Mouse (Mus musculus): Measurements from ENCODE around the gene Ddx27. TPM values are rescaled to one million over a fixed set of nuclear protein-coding genes. Genes with fewer than 3 reads are reported as not detected.
A peak's percentile ranks its signal among the peaks of the same experiment; 100 is the strongest.

Gene Ddx27
- polyA plus RNA-seq, 1 experiment, result 33.5 TPM

DNA sequence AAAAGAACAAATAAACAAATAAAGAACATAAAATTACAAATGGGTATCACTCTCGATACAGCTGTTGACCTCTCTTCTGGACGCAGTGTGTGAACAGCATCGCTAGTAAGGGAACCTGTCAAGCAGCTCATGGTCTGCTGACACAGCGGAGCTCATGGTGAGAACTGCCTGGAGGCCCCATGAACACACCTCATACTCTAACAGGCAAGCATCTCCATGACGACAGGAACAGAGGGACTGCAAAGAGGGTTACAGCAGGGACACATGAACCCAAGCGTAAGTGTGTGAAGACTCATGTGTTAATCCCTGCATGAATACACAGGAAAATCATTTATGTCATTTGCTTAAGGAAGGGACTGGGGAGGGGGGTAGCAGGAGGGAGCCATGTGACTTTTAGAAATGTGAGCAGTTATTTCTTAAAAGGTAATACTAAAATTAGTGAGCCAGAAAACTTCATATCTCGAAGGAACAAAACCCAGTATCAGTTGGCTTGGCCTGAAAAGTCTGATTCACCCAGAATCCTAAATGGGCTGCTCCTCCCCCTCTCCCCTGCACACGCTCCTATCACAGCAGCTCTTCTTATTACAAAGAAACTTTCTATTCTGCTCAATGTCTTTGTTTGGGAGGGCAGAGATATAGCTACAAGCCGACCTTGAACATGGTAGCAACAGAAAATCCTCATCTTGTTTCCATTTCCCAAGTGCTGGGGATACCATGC, 38.3 kb downstream of the Ddx27 start:
- H3K27me3 ChIP-seq (ENCODE audit: control insufficient read depth, insufficient read depth, low read length), result no peaks in the 10 kb centered on the region
- TF ChIP-seq POLR2A (IDR thresholded peaks at IDR 0.05; ENCODE audit: borderline replicate concordance, insufficient read depth, low read length) (no peak), CTCF (IDR thresholded peaks at IDR 0.05; ENCODE audit: borderline replicate concordance, insufficient read depth, low read depth, low read length) (no peak)
- no peak overlapping the region for H3K4me3 ChIP-seq (replicated peaks; ENCODE audit: insufficient read depth, low read depth, low read length)
- no peak for DNase-seq
- WGBS, result 54% methylated on average over 9 of the region's 9 CpGs
- peak overlapping the region; percentile 35; the same call in 1 of the 2 replicates for H3K27ac ChIP-seq (ENCODE audit: insufficient read depth, low read length)
- H3K4me1 ChIP-seq (ENCODE audit: control insufficient read depth, insufficient read depth, low read length), result peaks cover 9% of the 10 kb centered on the region

DNA sequence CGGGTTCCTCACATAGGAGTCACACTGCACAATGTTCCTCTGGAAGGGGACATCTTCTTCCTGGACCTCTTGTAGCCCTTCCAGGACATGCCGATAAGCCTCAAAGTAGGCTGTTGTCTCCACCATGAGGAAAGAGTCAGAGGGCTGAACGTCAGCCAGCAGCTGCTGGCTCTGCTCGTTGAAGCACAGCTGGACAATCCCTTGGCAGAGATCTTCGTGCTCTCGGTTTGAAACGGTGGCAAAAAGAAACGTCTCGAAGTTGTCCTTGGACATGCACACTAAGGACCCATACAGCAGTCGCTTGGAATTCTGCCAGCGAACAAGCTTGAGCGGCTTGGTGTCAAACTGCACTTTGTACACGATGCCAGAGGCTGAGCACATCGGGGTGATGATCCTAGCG, 40.4 kb downstream of the Ddx27 start:
- Histone ChIP-seq H3K27ac (ENCODE audit: insufficient read depth, low read length) (no peak overlapping the region), H3K27me3 (ENCODE audit: control insufficient read depth, insufficient read depth, low read length) (no peaks in the 10 kb centered on the region), H3K4me3 (replicated peaks; ENCODE audit: insufficient read depth, low read depth, low read length) (no peak overlapping the region), H3K4me1 (ENCODE audit: control insufficient read depth, insufficient read depth, low read length) (peaks cover 14% of the 10 kb centered on the region)
- WGBS, result 18% methylated on average over 15 of the region's 15 CpGs
- TF ChIP-seq CTCF (IDR thresholded peaks at IDR 0.05; ENCODE audit: borderline replicate concordance, insufficient read depth, low read depth, low read length), result no peak
- no peak for TF ChIP-seq POLR2A (IDR thresholded peaks at IDR 0.05; ENCODE audit: borderline replicate concordance, insufficient read depth, low read length)
- no peak for DNase-seq

DNA sequence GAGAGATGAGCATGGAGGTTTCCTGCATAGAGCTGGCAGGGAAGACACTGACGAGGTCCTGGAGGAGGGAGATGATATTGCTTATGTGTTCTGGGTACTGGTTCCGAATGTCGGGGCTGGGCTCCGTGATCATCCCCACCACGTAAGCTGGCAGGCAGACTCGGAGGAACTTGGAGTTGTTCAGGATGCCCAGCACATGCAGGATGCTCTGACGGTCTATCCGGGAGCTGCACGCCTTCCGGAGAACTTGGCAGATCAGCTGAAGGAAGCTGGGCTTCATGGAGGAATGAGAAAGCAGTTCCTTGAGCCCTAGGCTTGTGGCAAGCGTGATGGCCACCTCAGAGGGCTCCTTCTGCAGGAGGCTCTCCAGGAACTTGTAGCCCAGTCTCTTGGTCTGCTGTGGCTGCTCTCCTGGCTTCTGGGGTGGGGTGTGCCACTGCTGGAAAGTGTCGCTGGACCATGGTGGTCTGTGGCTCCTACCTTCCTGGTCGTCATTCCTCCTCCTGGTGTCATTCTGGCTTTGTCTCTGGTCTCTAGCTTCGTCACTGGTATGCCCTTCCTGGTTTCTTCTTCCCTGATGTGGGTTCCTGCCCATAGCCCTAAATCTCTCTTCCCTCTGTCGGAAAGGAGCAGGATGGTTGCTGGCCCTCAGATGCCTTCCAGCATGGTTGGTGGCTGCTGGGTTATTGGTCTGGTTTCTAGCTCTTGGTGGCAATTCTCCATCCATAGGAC, 41.4 kb downstream of the Ddx27 start:
- no peak for DNase-seq
- 95% methylated on average over 15 of the region's 15 CpGs for WGBS

DNA sequence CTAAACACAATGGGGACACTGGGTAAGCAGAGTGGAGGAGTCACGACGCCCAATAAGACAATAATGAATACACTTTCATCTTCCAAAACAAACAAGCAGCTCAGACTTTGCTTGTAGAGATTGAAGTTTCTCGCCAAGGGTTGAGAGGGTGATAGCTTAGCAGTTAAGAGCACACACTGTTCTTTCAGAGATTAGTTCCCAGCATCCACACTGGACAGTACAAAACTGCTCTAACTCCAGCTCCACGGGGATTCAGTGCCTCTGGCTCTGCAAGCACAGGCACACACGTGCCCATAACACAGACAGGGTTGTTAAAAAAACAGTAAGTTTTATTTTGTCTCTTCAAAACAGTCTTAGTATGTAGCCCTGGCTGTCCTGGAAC, 41.9 kb downstream of the Ddx27 start:
- 85% methylated on average over 5 of the region's 5 CpGs for WGBS
- H3K4me3 ChIP-seq (replicated peaks; ENCODE audit: insufficient read depth, low read depth, low read length), result no peak overlapping the region
- TF ChIP-seq POLR2A (IDR thresholded peaks at IDR 0.05; ENCODE audit: borderline replicate concordance, insufficient read depth, low read length) (no peak), CTCF (IDR thresholded peaks at IDR 0.05; ENCODE audit: borderline replicate concordance, insufficient read depth, low read depth, low read length) (no peak)
- H3K27ac ChIP-seq (ENCODE audit: insufficient read depth, low read length), result no peak overlapping the region
- peaks cover 23% of the 10 kb centered on the region for H3K4me1 ChIP-seq (ENCODE audit: control insufficient read depth, insufficient read depth, low read length)
- no peak for DNase-seq
- H3K27me3 ChIP-seq (ENCODE audit: control insufficient read depth, insufficient read depth, low read length), result no peaks in the 10 kb centered on the region

More for the DNA sequence above, 41.4 kb downstream of the Ddx27 start:
- peaks cover 20% of the 10 kb centered on the region for H3K4me1 ChIP-seq (ENCODE audit: control insufficient read depth, insufficient read depth, low read length)
- H3K27me3 ChIP-seq (ENCODE audit: control insufficient read depth, insufficient read depth, low read length), result no peaks in the 10 kb centered on the region
- H3K4me3 ChIP-seq (replicated peaks; ENCODE audit: insufficient read depth, low read depth, low read length), result no peak overlapping the region
- H3K27ac ChIP-seq (ENCODE audit: insufficient read depth, low read length), result no peak overlapping the region
- no peak for TF ChIP-seq CTCF (IDR thresholded peaks at IDR 0.05; ENCODE audit: borderline replicate concordance, insufficient read depth, low read depth, low read length)
- no peak for TF ChIP-seq POLR2A (IDR thresholded peaks at IDR 0.05; ENCODE audit: borderline replicate concordance, insufficient read depth, low read length)

DNA sequence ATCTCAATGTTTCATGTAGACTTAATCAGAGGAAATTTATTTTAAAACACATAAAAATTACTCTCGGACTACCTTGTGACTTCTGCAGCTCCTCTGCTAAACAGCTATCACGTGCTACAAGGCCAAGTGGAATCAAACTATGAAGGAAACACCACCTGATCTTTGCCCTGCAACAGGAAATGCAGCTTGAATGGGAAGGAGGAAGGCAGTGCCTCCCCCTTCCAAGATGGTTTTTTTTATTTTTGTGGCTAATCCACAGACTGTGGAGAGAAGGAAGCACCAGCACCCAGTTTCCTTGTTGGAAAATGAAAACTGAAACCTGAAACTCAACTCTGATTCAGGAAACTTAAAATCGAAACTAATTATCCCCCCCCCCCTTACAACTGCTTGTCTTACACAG, 43.2 kb downstream of the Ddx27 start:
- no peak overlapping the region for H3K27ac ChIP-seq (ENCODE audit: insufficient read depth, low read length)
- DNase-seq, result no peak
- peaks cover 21% of the 10 kb centered on the region for H3K4me1 ChIP-seq (ENCODE audit: control insufficient read depth, insufficient read depth, low read length)
- 86% methylated on average over 3 of the region's 3 CpGs for WGBS
- TF ChIP-seq POLR2A (IDR thresholded peaks at IDR 0.05; ENCODE audit: borderline replicate concordance, insufficient read depth, low read length), result no peak
- TF ChIP-seq CTCF (IDR thresholded peaks at IDR 0.05; ENCODE audit: borderline replicate concordance, insufficient read depth, low read depth, low read length), result no peak
- no peak overlapping the region for H3K4me3 ChIP-seq (replicated peaks; ENCODE audit: insufficient read depth, low read depth, low read length)
- H3K27me3 ChIP-seq (ENCODE audit: control insufficient read depth, insufficient read depth, low read length), result no peaks in the 10 kb centered on the region

DNA sequence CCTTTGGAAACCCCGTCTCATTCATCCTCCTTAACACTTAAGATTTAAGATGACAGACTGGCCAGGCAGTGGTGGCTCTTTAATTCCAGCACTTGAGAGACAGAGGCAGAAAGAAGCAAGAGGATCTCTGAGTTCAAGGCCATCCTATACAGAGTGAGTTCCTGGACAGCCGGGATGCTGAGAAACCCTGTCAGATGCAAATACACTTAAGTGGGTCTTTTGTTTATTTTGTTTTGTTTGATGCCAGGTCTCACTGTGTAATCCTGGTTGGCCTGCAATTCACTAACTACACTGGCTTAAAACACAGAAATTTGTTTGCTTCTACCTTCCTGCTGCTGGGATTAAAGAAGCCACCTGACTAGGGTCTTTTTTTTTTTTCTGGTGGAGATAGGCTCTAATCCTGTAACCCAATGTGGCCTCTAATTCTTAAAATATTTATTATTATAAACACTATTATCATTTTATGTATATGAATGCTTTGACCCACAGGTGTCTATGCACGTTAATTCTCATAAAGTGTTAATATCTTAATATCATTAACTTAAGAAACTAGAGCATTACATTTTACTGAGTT, 43.9 kb downstream of the Ddx27 start:
- Histone ChIP-seq H3K4me1 (ENCODE audit: control insufficient read depth, insufficient read depth, low read length) (peaks cover 18% of the 10 kb centered on the region; the same call in 1 of the 2 replicates), H3K4me3 (replicated peaks; ENCODE audit: insufficient read depth, low read depth, low read length) (no peak overlapping the region), H3K27ac (ENCODE audit: insufficient read depth, low read length) (no peak overlapping the region), H3K27me3 (ENCODE audit: control insufficient read depth, insufficient read depth, low read length) (no peaks in the 10 kb centered on the region)
- TF ChIP-seq POLR2A (IDR thresholded peaks at IDR 0.05; ENCODE audit: borderline replicate concordance, insufficient read depth, low read length) (no peak), CTCF (IDR thresholded peaks at IDR 0.05; ENCODE audit: borderline replicate concordance, insufficient read depth, low read depth, low read length) (no peak)
- DNase-seq, result no peak
- 87% methylated on average over 3 of the region's 3 CpGs for WGBS

DNA sequence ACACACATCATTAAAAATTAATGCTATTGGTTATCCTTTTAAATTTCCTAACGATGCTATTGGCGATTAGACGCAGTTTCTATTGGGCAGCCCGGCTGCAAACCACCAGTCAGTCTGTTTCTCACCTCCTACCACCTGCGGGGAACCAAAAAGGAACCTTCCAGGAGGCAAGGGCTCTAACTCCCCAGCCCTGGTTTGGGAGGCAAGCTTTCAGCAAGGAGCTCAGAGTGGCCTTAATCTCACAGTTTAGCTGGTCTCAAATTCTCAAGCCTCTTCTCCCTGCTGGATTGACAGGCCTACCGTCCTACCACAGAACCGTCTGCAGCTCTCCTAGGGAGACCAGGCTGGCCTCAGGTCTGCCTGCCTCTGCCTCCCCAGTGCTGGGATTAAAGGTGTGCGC, 44.5 kb downstream of the Ddx27 start:
- TF ChIP-seq CTCF (IDR thresholded peaks at IDR 0.05; ENCODE audit: borderline replicate concordance, insufficient read depth, low read depth, low read length), result no peak
- no peak for TF ChIP-seq POLR2A (IDR thresholded peaks at IDR 0.05; ENCODE audit: borderline replicate concordance, insufficient read depth, low read length)
- Histone ChIP-seq H3K4me1 (ENCODE audit: control insufficient read depth, insufficient read depth, low read length) (peaks cover 18% of the 10 kb centered on the region), H3K27ac (ENCODE audit: insufficient read depth, low read length) (no peak overlapping the region), H3K27me3 (ENCODE audit: control insufficient read depth, insufficient read depth, low read length) (no peaks in the 10 kb centered on the region), H3K4me3 (replicated peaks; ENCODE audit: insufficient read depth, low read depth, low read length) (no peak overlapping the region)
- 60% methylated on average over 8 of the region's 8 CpGs for WGBS
- no peak for DNase-seq

Measured in cerebellum, adult 2 months (tissue).